ENCODE assay signal across 8 mouse cellular contexts in the genomic region with DNA sequence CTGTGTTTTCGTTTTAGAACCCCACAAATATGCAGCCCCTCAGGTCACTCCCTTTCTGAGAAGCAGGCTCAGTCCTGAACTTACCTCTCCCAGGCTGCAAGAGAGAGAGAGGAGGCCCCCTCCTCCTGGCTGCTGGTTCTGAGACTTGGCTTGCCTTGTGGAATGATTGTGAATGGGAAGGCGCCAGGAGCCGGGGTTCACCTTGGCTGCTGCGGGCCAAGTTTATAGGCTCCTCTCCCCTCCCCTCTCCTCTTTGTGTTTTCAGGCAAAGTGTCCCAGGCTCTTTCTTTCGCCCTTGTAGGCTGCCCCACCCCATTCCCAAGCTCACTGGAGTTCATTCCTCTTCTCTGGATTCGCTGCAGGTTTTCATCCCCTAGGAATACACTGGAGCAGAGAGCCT. TPM values are rescaled to one million over a fixed set of nuclear protein-coding genes. Genes with fewer than 3 reads are reported as not detected.
A peak's percentile ranks its signal among the peaks of the same experiment; 100 is the strongest.
DNase-seq lines count a peak whose midpoint lies in the region; ATAC-seq and TF ChIP-seq lines count a peak whose summit lies in the region.

No protein-coding gene starts in this region.

- H3K4me3 ChIP-seq in spleen, adult 2 months (ENCODE audit: extremely low read depth, insufficient read depth, insufficient read length), result peak overlapping the region; percentile 19; the same call in 1 of the 2 replicates
- H3K4me3 ChIP-seq in forebrain, embryonic 12.5 days (replicated peaks), result peak overlapping the region; percentile 52
- H3K4me3 ChIP-seq in intestine, embryonic 16.5 days (ENCODE audit: low read length), result peak overlapping the region; percentile 68
- peak overlapping the region; percentile 56 for H3K4me3 ChIP-seq in neural tube, embryonic 14.5 days (ENCODE audit: low read depth, low read length)

- 14% methylated on average over 6 of the region's 6 CpGs for WGBS in spleen, adult 2 months
- 6% methylated on average over 6 of the region's 6 CpGs for WGBS in forebrain, embryonic 12.5 days
- 4% methylated on average over 6 of the region's 6 CpGs for WGBS in intestine, embryonic 16.5 days
- WGBS in neural tube, embryonic 14.5 days, result 0% methylated on average over 6 of the region's 6 CpGs

- DNase-seq in spleen, adult 2 months (ENCODE audit: low read depth in 1 of 2, low spot score in 2 of 2), result no peak
- no peak for DNase-seq in spleen, postnatal 36 days (ENCODE audit: low spot score in 2 of 2)
- DNase-seq in frontal cortex, postnatal 14 days (ENCODE audit: low spot score in 2 of 2), result no peak
- DNase-seq in ovary, postnatal 14 days (ENCODE audit: low spot score), result no peak
- no peak for DNase-seq in gastrocnemius, postnatal 36 days

- H3K4me2 ChIP-seq in forebrain, embryonic 12.5 days, result peak overlapping the region; percentile 98
- H3K4me2 ChIP-seq in intestine, embryonic 16.5 days (ENCODE audit: low read depth, low read length), result peak overlapping the region; percentile 98
- peak overlapping the region; percentile 96 for H3K4me2 ChIP-seq in neural tube, embryonic 14.5 days (ENCODE audit: low read depth, low read length)

- H3K27ac ChIP-seq in spleen, adult 2 months (ENCODE audit: insufficient read depth, low read length), result no peak overlapping the region
- H3K27ac ChIP-seq in forebrain, embryonic 12.5 days, result no peak overlapping the region
- H3K27ac ChIP-seq in intestine, embryonic 16.5 days (ENCODE audit: low read length), result no peak overlapping the region
- H3K27ac ChIP-seq in neural tube, embryonic 14.5 days (ENCODE audit: low read depth, low read length), result no peak overlapping the region

- peak overlapping the region; percentile 74 for H3K9ac ChIP-seq in forebrain, embryonic 12.5 days
- H3K9ac ChIP-seq in intestine, embryonic 16.5 days (ENCODE audit: low read depth, low read length), result peak overlapping the region; percentile 79
- peak overlapping the region; percentile 73 for H3K9ac ChIP-seq in neural tube, embryonic 14.5 days (replicated peaks; ENCODE audit: low read depth, low read length)

- H3K36me3 ChIP-seq in spleen, adult 2 months (ENCODE audit: control insufficient read depth, insufficient read depth, low read length), result no peaks in the 10 kb centered on the region
- no peaks in the 10 kb centered on the region for H3K36me3 ChIP-seq in forebrain, embryonic 12.5 days (replicated peaks)
- no peaks in the 10 kb centered on the region for H3K36me3 ChIP-seq in intestine, embryonic 16.5 days (ENCODE audit: control insufficient read depth, insufficient read depth, low read length)
- no peaks in the 10 kb centered on the region for H3K36me3 ChIP-seq in neural tube, embryonic 14.5 days (ENCODE audit: control insufficient read depth, insufficient read depth, low read length)

- no peak for ATAC-seq in forebrain, embryonic 12.5 days (ENCODE audit: low FRiP score)
- ATAC-seq in intestine, embryonic 16.5 days, result 0 out of 2 replicates have a peak, but pooled peaks have one; percentile 2
- ATAC-seq in neural tube, embryonic 14.5 days (ENCODE audit: low read depth), result no peak

- TF ChIP-seq POLR2A in spleen, adult 2 months (IDR thresholded peaks at IDR 0.05; ENCODE audit: low read depth, low read length), result no peak

- no peak for TF ChIP-seq CTCF in spleen, adult 2 months (IDR thresholded peaks at IDR 0.05; ENCODE audit: extremely low read depth, insufficient read depth, insufficient read length, insufficient replicate concordance)

- H3K27me3 ChIP-seq in spleen, adult 2 months (ENCODE audit: control insufficient read depth, insufficient read depth, low read length), result no peaks in the 10 kb centered on the region
- peaks cover 17% of the 10 kb centered on the region; the same call in 1 of the 2 replicates for H3K27me3 ChIP-seq in forebrain, embryonic 12.5 days
- H3K27me3 ChIP-seq in intestine, embryonic 16.5 days (replicated peaks; ENCODE audit: control insufficient read depth, insufficient read depth, low read length), result no peaks in the 10 kb centered on the region
- no peaks in the 10 kb centered on the region for H3K27me3 ChIP-seq in neural tube, embryonic 14.5 days (ENCODE audit: control insufficient read depth, insufficient read depth, low read length)

- peaks cover 7% of the 10 kb centered on the region; the same call in 1 of the 2 replicates for H3K4me1 ChIP-seq in spleen, adult 2 months (ENCODE audit: control insufficient read depth, insufficient read depth, insufficient read length)
- peaks cover 14% of the 10 kb centered on the region for H3K4me1 ChIP-seq in forebrain, embryonic 12.5 days
- H3K4me1 ChIP-seq in intestine, embryonic 16.5 days (ENCODE audit: control insufficient read depth, insufficient read depth, low read length), result peaks cover 12% of the 10 kb centered on the region
- H3K4me1 ChIP-seq in neural tube, embryonic 14.5 days (ENCODE audit: control insufficient read depth, insufficient read depth, low read length), result peaks cover 6% of the 10 kb centered on the region; the same call in 1 of the 2 replicates

- H3K9me3 ChIP-seq in forebrain, embryonic 12.5 days, result no peaks in the 10 kb centered on the region
- H3K9me3 ChIP-seq in intestine, embryonic 16.5 days (ENCODE audit: control insufficient read depth, low read length), result no peaks in the 10 kb centered on the region
- no peaks in the 10 kb centered on the region for H3K9me3 ChIP-seq in neural tube, embryonic 14.5 days (ENCODE audit: control insufficient read depth, low read length)

- intact Hi-C loops in gastrocnemius, postnatal 36 days (cut with DNase I), result loop anchor here (1.0 kb wide), 1 partner anchor 32 kb away; no protein-coding TSS in a partner anchor

RNA-seq across cellular contexts. Expression of a gene that starts 0.8 kb away (rescaled TPM):
- 1.9 and 2.5 TPM in 2 replicates for polyA plus RNA-seq in spleen, adult 2 months (2012; rRNA removed)
- 5.9 and 6.4 TPM in 2 replicates for polyA plus RNA-seq in forebrain, embryonic 12.5 days (2016; fragmentation: Nextera tagmentation; extraction: Ambion mirVana)
- polyA plus RNA-seq in intestine, embryonic 16.5 days (2015; fragmentation: Nextera tagmentation; extraction: Ambion mirVana), result 3.3 and 4.4 TPM in 2 replicates
- 2.4 and 4.8 TPM in 2 replicates for polyA plus RNA-seq in neural tube, embryonic 14.5 days (2014; fragmentation: Nextera tagmentation; extraction: Ambion mirVana)
- total RNA-seq in gastrocnemius, postnatal 36 days (2021), result 1 to 10 TPM; 1.8 to 2.1 TPM

RNA-seq across cellular contexts. Expression of a gene that starts 34.7 kb away (rescaled TPM):
- polyA plus RNA-seq in spleen, adult 2 months (2012; rRNA removed), result 32.1 and 33.5 TPM in 2 replicates
- polyA plus RNA-seq in forebrain, embryonic 12.5 days (2016; fragmentation: Nextera tagmentation; extraction: Ambion mirVana), result 13.4 and 14.6 TPM in 2 replicates
- polyA plus RNA-seq in intestine, embryonic 16.5 days (2015; fragmentation: Nextera tagmentation; extraction: Ambion mirVana), result 7.5 and 9.3 TPM in 2 replicates
- 0.76 and 1.4 TPM in 2 replicates for polyA plus RNA-seq in neural tube, embryonic 14.5 days (2014; fragmentation: Nextera tagmentation; extraction: Ambion mirVana)
- total RNA-seq in gastrocnemius, postnatal 36 days (2021), result 1 to 10 TPM; 1.3 to 1.9 TPM

RNA-seq across cellular contexts. Expression of a gene that starts 40.6 kb away (rescaled TPM):
- 0.88 and 1.4 TPM in 2 replicates for polyA plus RNA-seq in spleen, adult 2 months (2012; rRNA removed)
- 1.6 and 1.9 TPM in 2 replicates for polyA plus RNA-seq in forebrain, embryonic 12.5 days (2016; fragmentation: Nextera tagmentation; extraction: Ambion mirVana)
- 22.9 and 23.3 TPM in 2 replicates for polyA plus RNA-seq in intestine, embryonic 16.5 days (2015; fragmentation: Nextera tagmentation; extraction: Ambion mirVana)
- 0.71 and 1.7 TPM in 2 replicates for polyA plus RNA-seq in neural tube, embryonic 14.5 days (2014; fragmentation: Nextera tagmentation; extraction: Ambion mirVana)
- 100 to 1,000 TPM; 272 to 347 TPM for total RNA-seq in gastrocnemius, postnatal 36 days (2021)
